Mouse (Mus musculus) MEL (cell line): ENCODE measurements around the gene Carm1. TPM values are rescaled to one million over a fixed set of nuclear protein-coding genes. Genes with fewer than 3 reads are reported as not detected.
"Not testable (repeated sequence)": the region's sequence is repeated elsewhere in the genome, so short reads cannot be mapped to it uniquely, and the experiment has no call there.

Experiments used
- DNase-seq: peaks from one replicate; pipeline ENCODE4 v3.0.0; 2011; ENCODE audit warnings: low read depth, low spot score
- H3K27ac ChIP-seq: 2 replicates; pipeline ENCODE4 v1.5.1; 2012; ENCODE audit warnings: low read depth, mild to moderate bottlenecking, control low read depth, low read length, moderate library complexity; ENCODE audit not compliant: control insufficient read depth
- H3K27me3 ChIP-seq, 2 experiments: fragments of 150-350 bp in 1 of 2; sonication (generic) in 1 of 2; 2 replicates each; pipeline ENCODE4 v1.6.1; 2012; ENCODE audit warnings: low read length in 2 of 2, mild to moderate bottlenecking in 2 of 2, improper control_type of control experiment in 1 of 2, moderate library complexity in 1 of 2; ENCODE audit not compliant: insufficient read depth in 2 of 2, control insufficient read depth in 1 of 2
- H3K36me3 ChIP-seq, 2 experiments: 2 replicates each; pipeline ENCODE4 v1.6.1; 2012 to 2014; ENCODE audit warnings: low read length in 2 of 2, improper control_type of control experiment in 1 of 2, inconsistent platforms in 1 of 2, mild to moderate bottlenecking in 1 of 2; ENCODE audit not compliant: insufficient read depth in 2 of 2, control insufficient read depth in 1 of 2
- H3K4me1 ChIP-seq, 2 experiments: fragments of 150-350 bp in 1 of 2; sonication (generic) in 1 of 2; 2 replicates each; pipeline ENCODE4 v1.6.1; 2012; ENCODE audit warnings: low read length in 2 of 2, improper control_type of control experiment in 1 of 2, mild to moderate bottlenecking in 1 of 2; ENCODE audit not compliant: insufficient read depth in 2 of 2, control insufficient read depth in 1 of 2
- H3K4me3 ChIP-seq, 2 experiments: fragments of 150-350 bp in 1 of 2; sonication (generic) in 1 of 2; 2 replicates each; pipeline ENCODE4 v1.5.1; 2012; ENCODE audit warnings: low read depth in 2 of 2, low read length in 2 of 2, mild to moderate bottlenecking in 2 of 2, moderate library complexity in 2 of 2, control low read depth in 1 of 2, improper control_type of control experiment in 1 of 2; ENCODE audit not compliant: control insufficient read depth in 1 of 2, insufficient read depth in 1 of 2
- H3K79me2 ChIP-seq: 2 replicates; pipeline ENCODE4 v1.6.1; 2012; ENCODE audit warnings: mild to moderate bottlenecking, low read length, moderate library complexity; ENCODE audit not compliant: control insufficient read depth, poor library complexity, insufficient read depth
- H3K9ac ChIP-seq: 2 replicates; pipeline ENCODE4 v1.6.1; 2012; ENCODE audit warnings: low read depth, mild to moderate bottlenecking, control low read depth, low read length, moderate library complexity; ENCODE audit not compliant: control insufficient read depth, poor library complexity, severe bottlenecking
- H3K9me3 ChIP-seq: fragments of 150-350 bp; sonication (generic); replicated peaks from 2 replicates; pipeline ENCODE4 v1.6.1; 2012; ENCODE audit warnings: mild to moderate bottlenecking, low read length, improper control_type of control experiment, moderate library complexity; ENCODE audit not compliant: insufficient read depth
- BHLHE40 ChIP-seq: IDR thresholded peaks from 2 replicates; pipeline ENCODE4 v1.6.1; 2012; ENCODE audit warnings: low read depth, mild to moderate bottlenecking, inconsistent platforms, low read length, improper control_type of control experiment, borderline replicate concordance
- CHD1 ChIP-seq: IDR thresholded peaks from 2 replicates; pipeline ENCODE4 v1.6.1; 2012; ENCODE audit warnings: low read depth, mild to moderate bottlenecking, inconsistent platforms, low read length, improper control_type of control experiment
- CHD2 ChIP-seq: IDR thresholded peaks from 2 replicates; pipeline ENCODE4 v1.6.1; 2011; ENCODE audit warnings: low read length, improper control_type of control experiment
- CTCF ChIP-seq, 3 experiments: IDR thresholded peaks in 2 of 3; conservative IDR thresholded peaks in 1 of 3; 2 replicates each; pipeline ENCODE4 v1.5.1; 2011 to 2012; ENCODE audit warnings: low read length in 3 of 3, low read depth in 2 of 3, mild to moderate bottlenecking in 2 of 3, improper control_type of control experiment in 1 of 3, inconsistent platforms in 1 of 3, mixed read lengths in 1 of 3, moderate library complexity in 1 of 3; ENCODE audit not compliant: control insufficient read depth in 1 of 3, insufficient read depth in 1 of 3, poor library complexity in 1 of 3, severe bottlenecking in 1 of 3
- EP300 ChIP-seq, 2 experiments: IDR thresholded peaks; 2 replicates each; pipeline ENCODE4 v1.6.1; 2011; ENCODE audit warnings: improper control_type of control experiment in 2 of 2, low read length in 2 of 2, low read depth in 1 of 2, mild to moderate bottlenecking in 1 of 2
- GABPA ChIP-seq: IDR thresholded peaks from 2 replicates; pipeline ENCODE4 v1.6.1; 2012; ENCODE audit warnings: low read depth, mild to moderate bottlenecking, inconsistent platforms, low read length, improper control_type of control experiment, moderate library complexity
- GATA1 ChIP-seq: IDR thresholded peaks from 2 replicates; pipeline ENCODE4 v1.6.1; 2011; ENCODE audit warnings: low read depth, low read length, improper control_type of control experiment
- KAT2A ChIP-seq: conservative IDR thresholded peaks from 2 replicates; pipeline ENCODE4 v1.6.1; 2012; ENCODE audit warnings: low read depth, low read length, improper control_type of control experiment, inconsistent platforms
- MAFK ChIP-seq: IDR thresholded peaks from 2 replicates; pipeline ENCODE4 v1.6.1; 2011; ENCODE audit warnings: low read depth, mild to moderate bottlenecking, low read length, improper control_type of control experiment, borderline replicate concordance
- MAX ChIP-seq: IDR thresholded peaks from 2 replicates; pipeline ENCODE4 v1.6.1; 2011; ENCODE audit warnings: low read length, improper control_type of control experiment
- MXI1 ChIP-seq: IDR thresholded peaks from 2 replicates; pipeline ENCODE4 v1.6.1; 2011; ENCODE audit warnings: mild to moderate bottlenecking, low read depth, low read length, improper control_type of control experiment
- NRF1 ChIP-seq: IDR thresholded peaks from 2 replicates; pipeline ENCODE4 v1.6.1; 2014; ENCODE audit warnings: low read depth, mild to moderate bottlenecking, inconsistent platforms, low read length, improper control_type of control experiment, moderate library complexity; ENCODE audit not compliant: poor library complexity, insufficient read depth, severe bottlenecking
- POLR2AphosphoS2 ChIP-seq: IDR thresholded peaks from 2 replicates; pipeline ENCODE4 v1.6.1; 2011; ENCODE audit warnings: low read length, improper control_type of control experiment
- POLR2AphosphoS5 ChIP-seq: IDR thresholded peaks from 2 replicates; pipeline ENCODE4 v1.6.1; 2012; ENCODE audit warnings: low read depth, borderline replicate concordance, mild to moderate bottlenecking, inconsistent platforms, low read length, moderate library complexity, mixed read lengths
- RAD21 ChIP-seq: IDR thresholded peaks from 2 replicates; pipeline ENCODE4 v1.6.1; 2011; ENCODE audit warnings: mild to moderate bottlenecking, low read depth, low read length, improper control_type of control experiment
- RCOR1 ChIP-seq: IDR thresholded peaks from 2 replicates; pipeline ENCODE4 v1.6.1; 2012; ENCODE audit warnings: low read depth, mild to moderate bottlenecking, inconsistent platforms, low read length, improper control_type of control experiment
- SIN3A ChIP-seq: IDR thresholded peaks from 2 replicates; pipeline ENCODE4 v1.6.1; 2012; ENCODE audit warnings: low read length, improper control_type of control experiment, inconsistent platforms
- TAL1 ChIP-seq: IDR thresholded peaks from 2 replicates; pipeline ENCODE4 v1.6.1; 2012; ENCODE audit warnings: mild to moderate bottlenecking, inconsistent platforms, low read length, moderate library complexity, mixed read lengths
- TBP ChIP-seq: IDR thresholded peaks from 2 replicates; pipeline ENCODE4 v1.8.0; 2011; ENCODE audit warnings: low read depth, low read length, improper control_type of control experiment
- USF1 ChIP-seq: IDR thresholded peaks from 2 replicates; pipeline ENCODE4 v1.6.1; 2014; ENCODE audit warnings: low read depth, mild to moderate bottlenecking, inconsistent platforms, low read length, improper control_type of control experiment, moderate library complexity
- USF2 ChIP-seq, 2 experiments: IDR thresholded peaks; 2 replicates each; pipeline ENCODE4 v1.6.1; 2011 to 2012; ENCODE audit warnings: improper control_type of control experiment in 2 of 2, low read length in 2 of 2, borderline replicate concordance in 1 of 2, inconsistent platforms in 1 of 2, low read depth in 1 of 2, mild to moderate bottlenecking in 1 of 2; ENCODE audit not compliant: insufficient read depth in 1 of 2
- ZC3H11A ChIP-seq: IDR thresholded peaks from 2 replicates; pipeline ENCODE4 v1.6.1; 2012; ENCODE audit warnings: low read depth, mild to moderate bottlenecking, inconsistent platforms, low read length, improper control_type of control experiment
- ZKSCAN1 ChIP-seq: IDR thresholded peaks from 2 replicates; pipeline ENCODE4 v1.6.1; 2012; ENCODE audit warnings: low read depth, mild to moderate bottlenecking, inconsistent platforms, low read length, improper control_type of control experiment, moderate library complexity
- ZMIZ1 ChIP-seq: IDR thresholded peaks from 2 replicates; pipeline ENCODE4 v1.6.1; 2012; ENCODE audit warnings: low read depth, mild to moderate bottlenecking, inconsistent platforms, low read length, improper control_type of control experiment, moderate library complexity
- ZNF384 ChIP-seq: IDR thresholded peaks from 2 replicates; pipeline ENCODE4 v1.6.1; 2012; ENCODE audit warnings: low read depth, mild to moderate bottlenecking, inconsistent platforms, low read length, improper control_type of control experiment
- polyA plus RNA-seq, 2 experiments: library from polyadenylated mRNA; stranded (reverse) in 1 of 2; unstranded in 1 of 2; fragments of >175 nt in 1 of 2; fragments of >200 nt in 1 of 2; gene quantifications; 2 replicates each; pipeline versions ENCODE4 v1.2.1 to v1.2.4; 2012; ENCODE audit warnings: low replicate concordance in 2 of 2, low read depth in 1 of 2; ENCODE audit not compliant: insufficient read length in 2 of 2, insufficient read depth in 1 of 2, missing spikeins in 1 of 2
- total RNA-seq: library from RNA; depleted of rRNA; stranded (reverse); fragments of 300-350 nt; gene quantifications from 2 replicates; pipeline ENCODE4 v1.2.3, GENCODE M21; 2012

Gene Carm1
- total and polyA plus RNA-seq, 3 experiments: 121 to 423 (median 121) TPM

DNA sequence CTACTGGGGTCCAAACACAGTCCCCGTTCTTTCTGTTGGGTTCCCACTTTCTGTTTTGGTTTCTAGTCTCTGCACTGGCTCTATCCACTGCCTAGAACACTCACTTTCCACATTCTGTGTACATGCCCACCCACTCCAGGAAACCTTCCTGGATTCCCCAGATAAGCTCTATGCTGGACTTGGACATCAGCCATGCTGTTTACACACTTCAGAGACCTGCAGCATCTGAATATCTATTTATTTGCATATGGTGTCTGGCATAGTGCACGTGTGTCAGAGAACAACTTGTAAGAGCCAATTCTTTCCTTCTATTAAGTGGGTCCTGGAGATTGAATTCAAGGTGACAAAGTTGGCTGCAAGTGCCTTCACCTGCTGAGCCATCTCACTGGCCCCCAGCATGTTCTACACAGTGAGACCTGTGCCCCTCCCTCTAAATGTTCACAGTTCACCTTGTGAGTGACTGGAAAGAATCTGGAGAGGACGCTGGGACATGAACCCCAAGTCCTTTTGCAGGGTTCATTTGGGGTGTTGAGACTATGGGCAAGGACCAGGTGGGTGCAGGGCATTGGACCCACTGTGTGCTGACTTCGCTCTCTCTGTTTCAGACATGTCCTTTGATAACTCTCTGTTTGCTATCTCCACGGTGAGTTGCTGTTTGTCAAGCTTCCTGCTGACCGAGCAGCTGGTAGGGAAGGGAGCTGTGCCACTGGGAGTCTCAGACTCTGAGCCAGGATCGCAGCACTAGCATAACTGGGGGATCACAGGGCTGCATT is 6.5 kb upstream of the Carm1 start (continued):
- no peak for TF ChIP-seq USF2 (IDR thresholded peaks at IDR 0.05; ENCODE audit: borderline replicate concordance in 1 of 2, insufficient read depth in 1 of 2, low read depth in 1 of 2, low read length in 2 of 2)
- TF ChIP-seq TAL1: peak; percentile 65
- peak; percentile 78; the same call in 1 of the 2 replicates for TF ChIP-seq MXI1

DNA sequence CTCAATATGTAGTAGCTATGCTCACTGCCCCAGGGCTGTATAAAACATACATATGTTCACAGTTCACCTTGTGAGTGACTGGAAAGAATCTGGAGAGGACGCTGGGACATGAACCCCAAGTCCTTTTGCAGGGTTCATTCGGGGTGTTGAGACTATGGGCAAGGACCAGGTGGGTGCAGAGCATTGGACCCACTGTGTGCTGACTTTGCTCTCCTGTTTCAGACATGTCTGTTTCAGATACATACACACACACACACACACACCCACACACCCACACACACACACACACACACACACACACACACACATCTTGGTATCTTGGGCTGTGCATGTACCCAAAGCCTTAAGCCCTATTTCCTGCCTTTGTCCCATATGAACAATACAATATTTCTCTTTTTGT is 4.7 kb upstream of the Carm1 start:
- not testable (repeated sequence) for H3K27ac ChIP-seq, H3K9ac ChIP-seq, H3K9me3 ChIP-seq, H3K79me2 ChIP-seq, H3K27me3 ChIP-seq, H3K4me3 ChIP-seq, DNase-seq
- TF ChIP-seq POLR2AphosphoS5: 0 out of 2 replicates have a peak, but pooled peaks have one; percentile 61
- TF ChIP-seq ZKSCAN1: peak; percentile 62; the same call in 1 of the 2 replicates
- Histone ChIP-seq H3K4me1 (peaks cover 5 to 20% of the 10 kb centered on the region in 2 experiments), H3K36me3 (peaks cover 0 to 12% of the 10 kb centered on the region in 2 experiments; a peak in 2 of 4 replicates)

DNA sequence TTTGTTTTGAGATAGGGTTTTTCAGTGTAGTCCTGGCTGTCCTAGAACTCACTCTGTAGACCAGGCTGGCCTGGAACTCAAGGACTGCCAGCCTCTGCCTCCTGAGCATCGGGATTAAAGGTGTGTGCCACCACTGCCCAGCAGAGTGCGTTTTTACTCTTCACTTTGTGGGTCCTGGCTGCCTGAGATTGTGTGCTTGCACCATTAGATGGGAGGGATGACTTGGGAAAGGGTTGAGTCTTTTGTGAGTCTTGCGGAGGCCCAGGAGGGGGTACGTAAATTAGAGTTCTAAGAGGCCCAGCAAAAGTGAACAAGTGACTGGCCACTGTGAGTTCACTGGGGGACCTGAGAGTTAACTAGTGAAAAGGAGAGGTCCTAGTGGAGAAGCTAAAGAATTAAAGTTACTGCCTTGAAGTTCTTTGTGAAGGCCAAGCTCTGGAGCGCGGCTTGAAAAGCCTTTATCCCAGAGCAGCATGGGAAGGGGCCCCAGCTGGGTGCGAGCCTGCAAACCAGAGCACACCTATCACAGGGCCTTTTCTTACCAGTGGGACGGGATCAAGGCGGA is 1.3 kb upstream of the Carm1 start:
- peaks cover 12 to 20% of the 10 kb centered on the region in 2 experiments for H3K36me3 ChIP-seq
- H3K9me3 ChIP-seq: no peaks in the 10 kb centered on the region
- no peaks in the 10 kb centered on the region for H3K27me3 ChIP-seq
- peaks cover 15 to 18% of the 10 kb centered on the region in 2 experiments for H3K4me1 ChIP-seq
- peaks cover 35% of the 10 kb centered on the region for H3K79me2 ChIP-seq
- DNase-seq: no peak
- H3K27ac ChIP-seq: peak overlapping the region; percentile 34
- peak overlapping the region; percentile 67 to 95 for H3K4me3 ChIP-seq
- peak overlapping the region; percentile 55 for H3K9ac ChIP-seq
- TF ChIP-seq MAX (0 out of 2 replicates have a peak, but pooled peaks have one; percentile 49), TBP (no peak), CHD2 (peak; percentile 47; the same call in 1 of the 2 replicates), RAD21 (no peak), ZC3H11A (0 out of 2 replicates have a peak, but pooled peaks have one; percentile 11), POLR2AphosphoS2 (no peak), GATA1 (no peak), USF2 (IDR thresholded peaks at IDR 0.05; ENCODE audit: borderline replicate concordance in 1 of 2, insufficient read depth in 1 of 2, low read depth in 1 of 2, low read length in 2 of 2) (no peak), EP300 (IDR thresholded peaks at IDR 0.05; ENCODE audit: low read depth in 1 of 2, low read length in 2 of 2) (peak in 1 of 2 experiments; percentile 60; a peak in 3 of 4 replicates), NRF1 (0 out of 2 replicates have a peak, but pooled peaks have one; percentile 11), MAFK (no peak; the same call in 1 of the 2 replicates), ZNF384 (no peak), CTCF (IDR thresholded peaks at IDR 0.05 in 2 of 3, conservative IDR thresholded peaks at IDR 0.05 in 1 of 3; ENCODE audit: control insufficient read depth in 1 of 3, insufficient read depth in 1 of 3, low read depth in 2 of 3, low read length in 3 of 3, poor library complexity in 1 of 3, severe bottlenecking in 1 of 3) (no peak; a peak in 1 of 6 replicates), BHLHE40 (no peak; the same call in 1 of the 2 replicates), RCOR1 (peak; percentile 55; the same call in 1 of the 2 replicates), USF1 (0 out of 2 replicates have a peak, but pooled peaks have one; percentile 26), ZMIZ1 (peak; percentile 89), GABPA (peak; percentile 44; the same call in 1 of the 2 replicates), SIN3A (no peak; the same call in 1 of the 2 replicates), CHD1 (0 out of 2 replicates have a peak, but pooled peaks have one; percentile 32), MXI1 (no peak), ZKSCAN1 (peak; percentile 55; the same call in 1 of the 2 replicates), KAT2A (no peak)
